Mouse (Mus musculus): ENCODE measurements around the gene Wdr82. TPM values are rescaled to one million over a fixed set of nuclear protein-coding genes. Genes with fewer than 3 reads are reported as not detected.

The Wdr82 gene
- total and polyA plus RNA-seq, 3 experiments, result 70.4 to 131 (median 100) TPM

GRCm38 (mm10) chr9:106166709-106167108 is 4.0 kb upstream of the Wdr82 start:
- Histone ChIP-seq H3K9me3 (replicated peaks; ENCODE audit: low read length) (no peaks in the 10 kb centered on the region), H3K4me2 (ENCODE audit: insufficient read depth, low read depth, poor library complexity, severe bottlenecking) (no peak overlapping the region), H3K4me3 (replicated peaks in 1 of 3; ENCODE audit: low read depth in 2 of 3, low read length in 2 of 3, poor library complexity in 1 of 3) (no peak overlapping the region), H3K36me3 (replicated peaks in 1 of 2; ENCODE audit: control insufficient read depth in 1 of 2, insufficient read depth in 1 of 2, low read length in 1 of 2) (no peaks in the 10 kb centered on the region), H3K27me3 (replicated peaks) (no peaks in the 10 kb centered on the region), H3K27ac (ENCODE audit: insufficient read depth, low read depth) (no peak overlapping the region), H3K9ac (ENCODE audit: insufficient read depth, low read depth) (no peak overlapping the region), H3K79me2 (replicated peaks; ENCODE audit: control insufficient read depth, extremely low read depth, insufficient read depth, poor library complexity, severe bottlenecking) (peaks cover 7% of the 10 kb centered on the region), H3K4me1 (ENCODE audit: control insufficient read depth in 1 of 2, insufficient read depth in 2 of 2) (peaks cover 0 to 10% of the 10 kb centered on the region in 2 experiments; a peak in 2 of 4 replicates)
- TF ChIP-seq MYC (IDR thresholded peaks at IDR 0.05; ENCODE audit: low read depth, low read length), result no peak
- TF ChIP-seq JUND (conservative IDR thresholded peaks at IDR 0.05; ENCODE audit: low read depth, low read length), result no peak
- TF ChIP-seq NELFE (IDR thresholded peaks at IDR 0.05; ENCODE audit: low read depth, low read length), result no peak
- no peak for TF ChIP-seq ELF1 (IDR thresholded peaks at IDR 0.05; ENCODE audit: low read depth, low read length)
- no peak for TF ChIP-seq ZNF384 (IDR thresholded peaks at IDR 0.05; ENCODE audit: low read depth, low read length)
- in situ Hi-C loops (cut with MboI; ENCODE audit: low pct_ligation_motif_present, low pct_unique_long_range_greater_than_20kb, low sequenced_read_pairs) (loop anchor here (10.0 kb wide), 1 partner anchor 108 kb away; no protein-coding TSS in a partner anchor), dilution Hi-C loops (cut with MboI; ENCODE audit: extremely low pct_ligation_motif_present, extremely low pct_unique_long_range_greater_than_20kb, low sequenced_read_pairs) (no loop called here)
- no peak for DNase-seq (ENCODE audit: extremely low read depth)

DNA sequence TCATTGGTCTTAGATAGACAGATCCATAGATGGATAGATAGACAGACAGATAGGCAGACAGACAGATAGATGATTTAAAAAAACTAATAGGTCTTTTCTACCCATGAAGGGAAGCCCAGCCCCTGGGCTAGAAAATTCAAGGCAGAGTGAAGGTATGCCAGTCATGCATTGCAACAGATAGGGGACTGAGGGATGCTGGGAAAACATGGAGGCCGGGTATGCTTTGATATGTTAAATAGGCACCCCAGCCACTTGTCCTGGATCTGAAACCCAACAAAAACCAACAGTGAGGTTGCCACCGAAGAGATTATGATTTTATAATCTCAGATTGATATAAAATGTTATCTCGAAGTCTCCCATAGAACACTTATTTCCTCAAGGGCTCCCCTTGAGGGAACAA is 3.5 kb upstream of the Wdr82 start:
- in situ Hi-C loops (cut with MboI; ENCODE audit: low pct_ligation_motif_present, low pct_unique_long_range_greater_than_20kb, low sequenced_read_pairs), result loop anchor here (10.0 kb wide), 1 partner anchor 108 kb away; no protein-coding TSS in a partner anchor
- H3K79me2 ChIP-seq (replicated peaks; ENCODE audit: control insufficient read depth, extremely low read depth, insufficient read depth, poor library complexity, severe bottlenecking), result peaks cover 12% of the 10 kb centered on the region
- H3K36me3 ChIP-seq (replicated peaks in 1 of 2; ENCODE audit: control insufficient read depth in 1 of 2, insufficient read depth in 1 of 2, low read length in 1 of 2), result no peaks in the 10 kb centered on the region
- H3K27me3 ChIP-seq (replicated peaks), result no peaks in the 10 kb centered on the region
- H3K27ac ChIP-seq (ENCODE audit: insufficient read depth, low read depth), result no peak overlapping the region
- peaks cover 0 to 10% of the 10 kb centered on the region in 2 experiments; a peak in 2 of 4 replicates for H3K4me1 ChIP-seq (ENCODE audit: control insufficient read depth in 1 of 2, insufficient read depth in 2 of 2)
- H3K9ac ChIP-seq (ENCODE audit: insufficient read depth, low read depth), result no peak overlapping the region
- dilution Hi-C loops (cut with MboI; ENCODE audit: extremely low pct_ligation_motif_present, extremely low pct_unique_long_range_greater_than_20kb, low sequenced_read_pairs), result no loop called here
- DNase-seq (ENCODE audit: extremely low read depth), result no peak
- H3K9me3 ChIP-seq (replicated peaks; ENCODE audit: low read length), result no peaks in the 10 kb centered on the region
- TF ChIP-seq NELFE (IDR thresholded peaks at IDR 0.05; ENCODE audit: low read depth, low read length) (no peak), POLR2AphosphoS2 (IDR thresholded peaks at IDR 0.05; ENCODE audit: low read depth, low read length) (no peak), ZNF384 (IDR thresholded peaks at IDR 0.05; ENCODE audit: low read depth, low read length) (no peak), BHLHE40 (IDR thresholded peaks at IDR 0.05; ENCODE audit: low read depth, low read length) (no peak), MXI1 (IDR thresholded peaks at IDR 0.05; ENCODE audit: low read depth, low read length) (no peak), PAX5 (IDR thresholded peaks at IDR 0.05; ENCODE audit: low read length) (no peak), MYC (IDR thresholded peaks at IDR 0.05; ENCODE audit: low read depth, low read length) (no peak), ZMIZ1 (IDR thresholded peaks at IDR 0.05; ENCODE audit: low read depth, low read length) (no peak), USF2 (conservative IDR thresholded peaks at IDR 0.05; ENCODE audit: low read depth, low read length) (no peak), ZKSCAN1 (IDR thresholded peaks at IDR 0.05; ENCODE audit: borderline replicate concordance, low read depth, low read length) (no peak), MAZ (IDR thresholded peaks at IDR 0.05; ENCODE audit: low read depth, low read length) (no peak), JUND (conservative IDR thresholded peaks at IDR 0.05; ENCODE audit: low read depth, low read length) (no peak), SMC3 (IDR thresholded peaks at IDR 0.05; ENCODE audit: low read depth, low read length) (no peak), EP300 (IDR thresholded peaks at IDR 0.05; ENCODE audit: low read length) (no peak), RCOR1 (conservative IDR thresholded peaks at IDR 0.05; ENCODE audit: low read depth, low read length) (no peak), MAFK (IDR thresholded peaks at IDR 0.05; ENCODE audit: insufficient replicate concordance, low read length) (no peak), HCFC1 (IDR thresholded peaks at IDR 0.05; ENCODE audit: low read depth, low read length) (no peak)
- no peak overlapping the region for H3K4me3 ChIP-seq (replicated peaks in 1 of 3; ENCODE audit: low read depth in 2 of 3, low read length in 2 of 3, poor library complexity in 1 of 3)
- no peak overlapping the region for H3K4me2 ChIP-seq (ENCODE audit: insufficient read depth, low read depth, poor library complexity, severe bottlenecking)
